Mouse (Mus musculus) intestine, embryonic 15.5 days (tissue): ENCODE measurements around the gene Lrpprc. TPM values are rescaled to one million over a fixed set of nuclear protein-coding genes. Genes with fewer than 3 reads are reported as not detected.

Experiments
- ATAC-seq: fragments of 200-750 bp; cut with Nextera tagmentation; 2 replicates; pipeline ENCODE4 v1.8.0; 2017; ENCODE audit warnings: moderate TSS enrichment, moderate library complexity
- H3K27ac ChIP-seq: fragments of 300-500 bp; sonication (generic); 2 replicates; pipeline ENCODE4 v1.5.1; 2015; ENCODE audit warnings: mild to moderate bottlenecking, inconsistent platforms
- H3K27me3 ChIP-seq: fragments of 300-500 bp; sonication (generic); replicated peaks from 2 replicates; pipeline ENCODE4 v1.6.1; 2015; ENCODE audit warnings: inconsistent platforms
- H3K36me3 ChIP-seq: fragments of 300-500 bp; sonication (generic); 2 replicates; pipeline ENCODE4 v1.6.1; 2015; ENCODE audit warnings: inconsistent platforms
- H3K4me1 ChIP-seq: fragments of 300-500 bp; sonication (generic); replicated peaks from 2 replicates; pipeline ENCODE4 v1.6.1; 2015; ENCODE audit warnings: inconsistent platforms
- H3K4me2 ChIP-seq: fragments of 300-500 bp; sonication (generic); replicated peaks from 2 replicates; pipeline ENCODE4 v1.6.1; 2015; ENCODE audit warnings: mild to moderate bottlenecking, inconsistent platforms
- H3K4me3 ChIP-seq: fragments of 300-500 bp; sonication (generic); replicated peaks from 2 replicates; pipeline ENCODE4 v1.5.1; 2015; ENCODE audit warnings: inconsistent platforms
- H3K9ac ChIP-seq: fragments of 300-500 bp; sonication (generic); 2 replicates; pipeline ENCODE4 v1.6.1; 2015; ENCODE audit warnings: inconsistent platforms
- H3K9me3 ChIP-seq: fragments of 300-500 bp; sonication (generic); 2 replicates; pipeline ENCODE4 v1.6.1; 2016; ENCODE audit warnings: inconsistent platforms
- WGBS: fragments of 180-500 bp; shearing (Covaris S2); methylation state at CpG from one replicate; pipeline ENCODE4 v1.1.7; 2015; 5-methylcytosine and 5-hydroxymethylcytosine counted together
- polyA plus RNA-seq: library from polyadenylated mRNA; unstranded; fragments of >200 nt; fragmentation: Nextera tagmentation; extraction: Ambion mirVana; gene quantifications from 2 replicates; pipeline ENCODE4 v1.2.1, GENCODE M21; 2015

The Lrpprc gene
- polyA plus RNA-seq, 1 experiment from 2014 or later = 57.0 TPM

- no peaks in the 10 kb centered on the region for H3K27me3 ChIP-seq
- ATAC-seq = no peak
- peaks cover 9% of the 10 kb centered on the region for H3K4me1 ChIP-seq
- no peak overlapping the region for H3K4me2 ChIP-seq
- H3K4me3 ChIP-seq = no peak overlapping the region
- 49% methylated on average over 18 of the region's 19 CpGs for WGBS
- H3K9me3 ChIP-seq = no peaks in the 10 kb centered on the region
- H3K9ac ChIP-seq = no peak overlapping the region
- no peak overlapping the region for H3K27ac ChIP-seq
- no peaks in the 10 kb centered on the region for H3K36me3 ChIP-seq
Measured at GRCm38 (mm10) chr17:84656653-84657421, 133.8 kb downstream of the Lrpprc start.

- H3K27ac ChIP-seq = no peak overlapping the region
- H3K9me3 ChIP-seq = no peaks in the 10 kb centered on the region
- H3K27me3 ChIP-seq = no peaks in the 10 kb centered on the region
- no peak for ATAC-seq
- no peak overlapping the region for H3K4me3 ChIP-seq
- peaks cover 6% of the 10 kb centered on the region; the same call in 1 of the 2 replicates for H3K4me1 ChIP-seq
- no peaks in the 10 kb centered on the region for H3K36me3 ChIP-seq
- no peak overlapping the region for H3K9ac ChIP-seq
- no peak overlapping the region for H3K4me2 ChIP-seq
- 65% methylated on average over 5 of the region's 5 CpGs for WGBS
Measured at GRCm38 (mm10) chr17:84656205-84656604, 134.4 kb downstream of the Lrpprc start.

Other genes starting within 250 kb of the Lrpprc start
- gene Dync2li1, start 164.3 kb downstream of the Lrpprc start, polyA plus RNA-seq = 21.9 and 24.7 TPM in 2 replicates
- 0.30 and 0.57 TPM in 2 replicates for gene Abcg8, start 114.5 kb downstream of the Lrpprc start, polyA plus RNA-seq
- 2.3 and 3.4 TPM in 2 replicates for gene Abcg5, start 107.8 kb downstream of the Lrpprc start, polyA plus RNA-seq
- gene Ppm1b, start 166.0 kb upstream of the Lrpprc start, polyA plus RNA-seq = 94.5 and 96.6 TPM in 2 replicates
- 25.5 and 36.8 TPM in 2 replicates for gene Slc3a1, start 237.6 kb upstream of the Lrpprc start, polyA plus RNA-seq